Mouse (Mus musculus) forebrain, embryonic 15.5 days (tissue): ENCODE results near the gene Tmco3. TPM values are rescaled to one million over a fixed set of nuclear protein-coding genes. Genes with fewer than 3 reads are reported as not detected.

ENCODE experiments used
- ATAC-seq: fragments of 200-750 bp; cut with Nextera tagmentation; replicated peaks from 2 replicates; pipeline ENCODE4 v1.8.0; 2017; ENCODE audit warnings: mild to moderate bottlenecking, moderate TSS enrichment, moderate library complexity
- H3K27ac ChIP-seq: fragments of 300-500 bp; sonication (generic); replicated peaks from 2 replicates; pipeline ENCODE4 v1.5.1; 2015; ENCODE audit warnings: mild to moderate bottlenecking, inconsistent platforms
- H3K27me3 ChIP-seq: fragments of 300-500 bp; sonication (generic); 2 replicates; pipeline ENCODE4 v1.6.1; 2015; ENCODE audit warnings: inconsistent platforms
- H3K36me3 ChIP-seq: fragments of 300-500 bp; sonication (generic); 2 replicates; pipeline ENCODE4 v1.6.1; 2015; ENCODE audit warnings: mild to moderate bottlenecking, inconsistent platforms
- H3K4me1 ChIP-seq: fragments of 300-500 bp; sonication (generic); 2 replicates; pipeline ENCODE4 v1.6.1; 2015; ENCODE audit warnings: inconsistent platforms
- H3K4me2 ChIP-seq: fragments of 300-500 bp; sonication (generic); replicated peaks from 2 replicates; pipeline ENCODE4 v1.6.1; 2015; ENCODE audit warnings: mild to moderate bottlenecking, inconsistent platforms
- H3K4me3 ChIP-seq: fragments of 300-500 bp; sonication (generic); 2 replicates; pipeline ENCODE4 v1.5.1; 2015; ENCODE audit warnings: mild to moderate bottlenecking, inconsistent platforms
- H3K9ac ChIP-seq: fragments of 300-500 bp; sonication (generic); replicated peaks from 2 replicates; pipeline ENCODE4 v1.6.1; 2015; ENCODE audit warnings: mild to moderate bottlenecking, inconsistent platforms
- H3K9me3 ChIP-seq: fragments of 300-500 bp; sonication (generic); 2 replicates; pipeline ENCODE4 v1.6.1; 2016; ENCODE audit warnings: inconsistent platforms
- WGBS: fragments of 180-500 bp; shearing (Covaris S2); methylation state at CpG from one replicate; pipeline ENCODE4 v1.1.7; 2015; ENCODE audit warnings: mixed read lengths; 5-methylcytosine and 5-hydroxymethylcytosine counted together
- polyA plus RNA-seq: library from polyadenylated mRNA; unstranded; fragments of >200 nt; fragmentation: Nextera tagmentation; extraction: Ambion mirVana; gene quantifications from 2 replicates; pipeline ENCODE4 v1.2.1, GENCODE M21; 2015

Tmco3 gene
- polyA plus RNA-seq, 1 experiment from 2014 or later: 49.3 TPM

DNA sequence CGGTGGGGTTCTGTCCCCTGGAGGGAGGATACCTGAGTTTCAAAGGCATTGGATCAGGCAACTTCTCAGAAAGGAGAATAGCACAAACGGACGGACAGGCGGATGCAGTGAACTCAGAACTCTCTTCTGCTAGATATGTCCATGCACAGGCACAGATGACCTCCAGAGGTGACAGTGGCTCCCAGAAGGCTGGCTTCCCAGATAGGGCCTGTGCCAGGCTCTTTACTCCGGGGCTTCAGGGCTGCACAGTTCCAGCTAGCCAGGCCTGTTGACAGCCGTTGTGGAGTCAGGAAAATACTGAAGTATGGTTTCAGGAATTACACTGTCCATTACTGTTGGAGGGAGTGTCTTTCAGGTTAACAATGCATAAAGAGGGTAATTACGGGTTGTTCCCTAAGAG is 62.1 kb downstream of the Tmco3 start:
- no peaks in the 10 kb centered on the region for H3K27me3 ChIP-seq
- H3K27ac ChIP-seq: no peak overlapping the region
- no peak overlapping the region for H3K4me2 ChIP-seq
- H3K9ac ChIP-seq: no peak overlapping the region
- H3K9me3 ChIP-seq: no peaks in the 10 kb centered on the region
- WGBS: 93% methylated on average over 7 of the region's 7 CpGs
- ATAC-seq: no peak
- H3K4me1 ChIP-seq: no peaks in the 10 kb centered on the region
- H3K4me3 ChIP-seq: no peak overlapping the region
- H3K36me3 ChIP-seq: peaks cover 70% of the 10 kb centered on the region

DNA sequence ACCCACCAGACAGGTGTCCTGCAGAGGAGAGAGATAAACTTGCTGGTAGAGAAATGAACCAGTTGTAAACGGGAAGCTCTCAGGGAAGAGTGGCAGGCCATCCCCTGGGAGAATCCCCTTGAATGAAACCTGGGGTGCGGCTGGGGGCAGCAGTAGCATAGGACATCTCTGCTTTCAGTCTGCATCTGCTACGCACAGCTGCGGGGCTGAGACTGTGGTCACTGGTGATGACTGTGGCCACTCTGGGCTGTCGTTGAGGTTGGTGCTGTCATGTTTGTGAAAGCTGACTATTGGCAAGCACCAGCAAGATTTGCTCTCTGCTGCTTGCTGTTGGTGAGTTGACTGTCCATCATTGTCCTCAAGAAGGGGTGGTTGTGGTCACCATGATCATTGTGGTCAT is 63.6 kb downstream of the Tmco3 start:
- no peak overlapping the region for H3K9ac ChIP-seq
- ATAC-seq: no peak
- H3K4me2 ChIP-seq: no peak overlapping the region
- H3K9me3 ChIP-seq: no peaks in the 10 kb centered on the region
- H3K27ac ChIP-seq: no peak overlapping the region
- no peak overlapping the region for H3K4me3 ChIP-seq
- H3K36me3 ChIP-seq: peaks cover 68% of the 10 kb centered on the region
- H3K4me1 ChIP-seq: no peaks in the 10 kb centered on the region
- no peaks in the 10 kb centered on the region for H3K27me3 ChIP-seq
- 88% methylated on average over 5 of the region's 5 CpGs for WGBS

DNA sequence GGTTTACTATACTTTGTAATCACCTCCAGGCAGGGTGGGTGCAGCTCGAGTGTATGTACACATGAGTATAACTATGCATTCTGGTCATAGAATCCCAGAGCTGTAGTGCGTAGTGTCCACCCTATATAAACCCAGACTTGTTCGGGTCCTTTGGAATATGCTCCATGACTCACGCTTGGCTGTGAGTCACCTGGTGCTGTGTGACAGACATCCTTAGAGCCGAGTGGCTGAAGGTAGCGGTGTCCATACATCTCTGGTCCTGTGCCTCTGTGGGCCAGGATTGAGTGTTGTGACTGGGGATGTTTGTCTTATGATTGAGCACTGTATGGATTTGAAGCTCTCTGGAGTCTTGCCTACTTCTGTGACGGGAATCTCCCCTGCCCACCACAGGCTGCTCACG is 64.6 kb downstream of the Tmco3 start:
- no peak overlapping the region for H3K4me3 ChIP-seq
- ATAC-seq: no peak
- H3K27ac ChIP-seq: no peak overlapping the region
- H3K9ac ChIP-seq: no peak overlapping the region
- WGBS: 93% methylated on average over 8 of the region's 8 CpGs
- H3K36me3 ChIP-seq: peaks cover 70% of the 10 kb centered on the region
- no peaks in the 10 kb centered on the region for H3K4me1 ChIP-seq
- no peaks in the 10 kb centered on the region for H3K27me3 ChIP-seq
- no peak overlapping the region for H3K4me2 ChIP-seq
- no peaks in the 10 kb centered on the region for H3K9me3 ChIP-seq

DNA sequence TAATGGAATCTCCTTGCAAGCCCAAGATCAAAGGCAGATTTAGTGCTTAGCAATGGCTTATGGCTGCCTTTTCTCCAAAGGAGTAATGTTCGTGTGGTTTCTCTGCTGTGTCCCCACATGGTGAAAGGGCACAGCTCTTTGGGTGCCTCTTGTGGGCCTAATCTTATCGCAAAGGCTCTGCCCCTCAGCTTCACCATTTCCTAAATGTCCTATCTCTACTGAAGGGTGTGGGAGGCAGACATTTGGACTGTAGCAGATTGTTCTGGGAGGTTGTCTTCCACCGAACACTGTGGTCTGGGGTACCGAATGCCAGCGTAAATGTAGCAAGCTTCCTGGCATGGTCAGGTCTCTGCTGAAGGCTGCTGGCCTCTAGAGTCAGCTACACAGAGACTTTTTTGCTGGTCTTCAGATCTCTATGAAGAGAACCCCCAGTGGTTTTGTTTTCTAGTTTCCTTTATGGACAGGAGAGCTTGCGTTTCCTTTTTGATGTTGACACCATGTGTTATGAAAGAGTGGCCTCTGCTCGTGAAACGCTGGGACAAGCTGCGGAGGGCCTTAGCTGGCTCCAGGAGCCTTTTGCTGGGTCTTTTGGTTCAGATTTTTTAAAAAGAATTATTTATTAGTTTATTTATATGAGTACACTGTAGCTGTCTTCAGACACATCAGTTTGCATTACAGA is 65.3 kb downstream of the Tmco3 start:
- H3K4me2 ChIP-seq: no peak overlapping the region
- no peak overlapping the region for H3K9ac ChIP-seq
- no peaks in the 10 kb centered on the region for H3K27me3 ChIP-seq
- peaks cover 70% of the 10 kb centered on the region for H3K36me3 ChIP-seq
- no peaks in the 10 kb centered on the region for H3K9me3 ChIP-seq
- 78% methylated on average over 9 of the region's 9 CpGs for WGBS
- no peak overlapping the region for H3K4me3 ChIP-seq
- no peaks in the 10 kb centered on the region for H3K4me1 ChIP-seq
- H3K27ac ChIP-seq: no peak overlapping the region
- no peak for ATAC-seq

DNA sequence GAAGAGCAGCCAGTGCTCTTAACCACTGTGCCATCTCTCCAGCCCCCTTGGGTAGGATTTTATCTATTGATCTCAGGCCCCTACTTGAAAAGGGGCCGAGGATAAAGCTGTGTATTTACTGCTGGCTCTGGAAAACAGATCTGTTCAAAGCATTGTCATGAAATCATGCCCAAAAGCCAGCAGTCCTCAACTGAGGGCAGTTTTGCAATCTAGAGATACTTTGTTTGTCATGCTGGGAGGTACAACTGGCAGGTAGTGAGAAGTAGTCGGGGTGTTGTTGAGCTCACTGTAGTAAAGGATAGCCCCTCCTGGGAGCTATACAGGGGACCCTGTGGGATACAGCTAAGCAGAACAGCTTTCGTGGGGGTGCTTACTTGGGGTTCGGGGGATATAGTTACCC is 65.9 kb downstream of the Tmco3 start:
- Histone ChIP-seq H3K9ac (no peak overlapping the region), H3K4me3 (no peak overlapping the region), H3K27ac (no peak overlapping the region), H3K4me1 (no peaks in the 10 kb centered on the region), H3K4me2 (no peak overlapping the region), H3K36me3 (peaks cover 72% of the 10 kb centered on the region), H3K27me3 (no peaks in the 10 kb centered on the region), H3K9me3 (no peaks in the 10 kb centered on the region)
- ATAC-seq: no peak
- 84% methylated on average over 4 of the region's 4 CpGs for WGBS

DNA sequence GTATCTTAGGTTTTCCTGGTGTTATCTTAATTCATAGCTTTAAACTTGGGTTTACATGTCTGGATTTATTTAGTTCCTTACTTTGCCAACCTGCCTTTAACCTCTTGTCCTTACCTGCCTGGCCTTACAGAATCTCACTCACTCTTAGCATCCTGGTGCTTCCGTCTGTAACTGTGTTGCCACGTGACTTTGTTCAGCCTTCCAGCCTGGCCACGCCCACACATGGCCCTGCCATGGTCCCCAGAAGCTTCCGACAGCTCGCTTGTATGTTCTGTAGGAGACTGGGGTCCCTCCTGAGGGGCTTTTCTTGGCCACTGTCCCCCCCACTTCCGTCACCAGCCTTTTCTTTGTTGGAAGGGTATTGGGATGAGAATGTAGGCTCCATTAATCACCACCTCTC is 68.2 kb downstream of the Tmco3 start:
- 89% methylated on average over 6 of the region's 6 CpGs for WGBS
- no peak overlapping the region for H3K4me3 ChIP-seq
- no peak overlapping the region for H3K9ac ChIP-seq
- ATAC-seq: no peak
- H3K27ac ChIP-seq: no peak overlapping the region
- H3K4me2 ChIP-seq: no peak overlapping the region
- no peaks in the 10 kb centered on the region for H3K9me3 ChIP-seq
- H3K4me1 ChIP-seq: no peaks in the 10 kb centered on the region
- H3K36me3 ChIP-seq: peaks cover 75% of the 10 kb centered on the region
- no peaks in the 10 kb centered on the region for H3K27me3 ChIP-seq

DNA sequence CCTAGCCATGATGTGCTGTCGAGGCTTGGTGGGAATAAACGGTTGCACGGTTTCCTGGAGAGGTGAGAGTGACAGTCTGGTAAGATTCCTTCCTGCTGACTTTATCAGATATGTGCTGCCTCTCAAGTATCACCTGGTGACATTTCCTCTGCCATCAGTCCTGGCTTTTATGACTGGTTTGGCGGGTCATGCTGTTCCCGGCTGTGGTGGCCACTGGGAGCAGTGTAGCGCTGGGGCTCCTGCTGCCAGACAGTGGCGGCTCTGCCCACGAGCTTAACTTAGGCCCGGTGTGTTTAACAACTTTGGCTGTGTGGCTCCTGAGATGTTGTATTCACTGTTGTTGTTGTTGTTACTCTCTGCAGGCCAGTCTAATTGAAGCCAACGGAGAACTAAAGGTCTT is 68.7 kb downstream of the Tmco3 start:
- no peak for ATAC-seq
- no peak overlapping the region for H3K9ac ChIP-seq
- no peaks in the 10 kb centered on the region for H3K4me1 ChIP-seq
- WGBS: 85% methylated on average over 10 of the region's 10 CpGs
- H3K36me3 ChIP-seq: peaks cover 75% of the 10 kb centered on the region
- H3K27ac ChIP-seq: no peak overlapping the region
- H3K4me2 ChIP-seq: no peak overlapping the region
- H3K9me3 ChIP-seq: no peaks in the 10 kb centered on the region
- H3K4me3 ChIP-seq: no peak overlapping the region
- H3K27me3 ChIP-seq: no peaks in the 10 kb centered on the region

DNA sequence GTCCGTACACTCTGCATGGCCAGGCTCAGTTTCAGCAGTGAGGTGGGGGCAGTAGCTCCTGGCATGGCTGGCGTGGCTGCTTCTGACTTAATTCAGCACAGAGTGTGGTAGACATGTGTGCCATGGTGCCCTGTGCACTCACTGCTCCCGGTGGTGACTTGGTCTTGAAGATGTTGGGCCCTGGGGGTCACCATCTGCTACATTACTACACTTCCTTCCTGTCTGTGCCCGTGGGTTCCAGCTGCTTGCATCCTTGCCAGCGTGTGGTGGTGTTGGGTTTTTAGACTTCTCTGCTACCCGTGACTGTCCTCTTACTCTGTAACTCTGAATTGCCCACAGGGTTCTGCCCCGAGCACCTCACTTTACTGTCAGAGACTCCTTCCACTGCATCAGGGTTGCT is 72.2 kb downstream of the Tmco3 start:
- Histone ChIP-seq H3K27me3 (no peaks in the 10 kb centered on the region), H3K9ac (no peak overlapping the region), H3K9me3 (no peaks in the 10 kb centered on the region), H3K4me1 (no peaks in the 10 kb centered on the region), H3K27ac (no peak overlapping the region), H3K36me3 (peaks cover 89% of the 10 kb centered on the region), H3K4me2 (no peak overlapping the region), H3K4me3 (no peak overlapping the region)
- WGBS: 93% methylated on average over 7 of the region's 7 CpGs
- no peak for ATAC-seq

DNA sequence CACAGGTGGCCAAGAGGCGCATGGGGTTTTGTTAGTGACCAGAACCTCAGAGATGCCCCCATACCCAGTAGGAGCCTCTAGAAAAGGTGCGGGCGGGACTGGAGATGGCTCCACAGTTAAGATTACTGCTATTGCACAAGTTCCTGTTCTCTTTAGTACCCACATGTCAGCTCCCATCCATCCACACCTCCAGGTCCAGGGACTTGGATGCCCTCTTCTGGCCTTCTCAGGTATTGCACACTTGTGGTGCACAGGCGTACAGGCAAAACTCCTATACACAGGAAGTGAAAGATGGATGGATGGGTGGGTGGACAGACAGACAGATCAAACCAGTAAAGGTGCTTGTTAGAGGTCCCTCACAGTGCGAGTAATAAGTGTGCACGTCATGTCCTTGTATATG is 73.9 kb downstream of the Tmco3 start:
- H3K4me3 ChIP-seq: no peak overlapping the region
- no peak overlapping the region for H3K4me2 ChIP-seq
- H3K27me3 ChIP-seq: no peaks in the 10 kb centered on the region
- H3K27ac ChIP-seq: no peak overlapping the region
- no peaks in the 10 kb centered on the region for H3K9me3 ChIP-seq
- H3K4me1 ChIP-seq: no peaks in the 10 kb centered on the region
- H3K36me3 ChIP-seq: peaks cover 91% of the 10 kb centered on the region
- H3K9ac ChIP-seq: no peak overlapping the region
- 97% methylated on average over 6 of the region's 6 CpGs for WGBS
- no peak for ATAC-seq

Other genes with a start within 250 kb of the Tmco3 start
- 1.4 and 2.0 TPM in 2 replicates for gene Proz, start 227.3 kb upstream of the Tmco3 start, polyA plus RNA-seq
- gene Pcid2, start 182.7 kb upstream of the Tmco3 start, polyA plus RNA-seq: 51.0 and 51.4 TPM in 2 replicates
- 68.4 and 73.8 TPM in 2 replicates for gene Cul4a, start 182.6 kb upstream of the Tmco3 start, polyA plus RNA-seq
- 236 and 242 TPM in 2 replicates for gene Lamp1, start 129.0 kb upstream of the Tmco3 start, polyA plus RNA-seq
- gene Grtp1, start 87.6 kb upstream of the Tmco3 start, polyA plus RNA-seq: 18.7 and 23.4 TPM in 2 replicates
- gene Adprhl1, start 34.0 kb upstream of the Tmco3 start, polyA plus RNA-seq: 0.57 TPM in 1 of 2 replicates, not detected in the other
- gene Dcun1d2, start 59 bp upstream of the Tmco3 start, polyA plus RNA-seq: 35.7 and 36.6 TPM in 2 replicates
- gene Tfdp1, start 50.6 kb downstream of the Tmco3 start, polyA plus RNA-seq: 144 and 146 TPM in 2 replicates
- gene Atp4b, start 108.6 kb downstream of the Tmco3 start, polyA plus RNA-seq: not detected in 2 replicates
- 0.03 TPM in 1 of 2 replicates, not detected in the other for gene Grk1, start 116.9 kb downstream of the Tmco3 start, polyA plus RNA-seq
- gene Tmem255b, start 147.0 kb downstream of the Tmco3 start, polyA plus RNA-seq: 0.36 TPM in 1 of 2 replicates, not detected in the other
- 21.1 and 23.3 TPM in 2 replicates for gene Gas6, start 206.3 kb downstream of the Tmco3 start, polyA plus RNA-seq